Mouse (Mus musculus) bone marrow, adult 2 months (tissue): Measurements from ENCODE around the gene Gm9821.

ENCODE experiments used
- CTCF ChIP-seq: fragments of 200-500 bp; IDR thresholded peaks from 2 replicates; pipeline ENCODE4 v1.5.1; 2011; ENCODE audit warnings: low read length, control low read depth; ENCODE audit not compliant: control insufficient read depth, insufficient read depth
- POLR2A ChIP-seq: fragments of 200-500 bp; IDR thresholded peaks from 2 replicates; pipeline ENCODE4 v1.6.1; 2011; ENCODE audit warnings: low read depth, mild to moderate bottlenecking, control low read depth, low read length, borderline replicate concordance; ENCODE audit not compliant: control insufficient read depth

DNA sequence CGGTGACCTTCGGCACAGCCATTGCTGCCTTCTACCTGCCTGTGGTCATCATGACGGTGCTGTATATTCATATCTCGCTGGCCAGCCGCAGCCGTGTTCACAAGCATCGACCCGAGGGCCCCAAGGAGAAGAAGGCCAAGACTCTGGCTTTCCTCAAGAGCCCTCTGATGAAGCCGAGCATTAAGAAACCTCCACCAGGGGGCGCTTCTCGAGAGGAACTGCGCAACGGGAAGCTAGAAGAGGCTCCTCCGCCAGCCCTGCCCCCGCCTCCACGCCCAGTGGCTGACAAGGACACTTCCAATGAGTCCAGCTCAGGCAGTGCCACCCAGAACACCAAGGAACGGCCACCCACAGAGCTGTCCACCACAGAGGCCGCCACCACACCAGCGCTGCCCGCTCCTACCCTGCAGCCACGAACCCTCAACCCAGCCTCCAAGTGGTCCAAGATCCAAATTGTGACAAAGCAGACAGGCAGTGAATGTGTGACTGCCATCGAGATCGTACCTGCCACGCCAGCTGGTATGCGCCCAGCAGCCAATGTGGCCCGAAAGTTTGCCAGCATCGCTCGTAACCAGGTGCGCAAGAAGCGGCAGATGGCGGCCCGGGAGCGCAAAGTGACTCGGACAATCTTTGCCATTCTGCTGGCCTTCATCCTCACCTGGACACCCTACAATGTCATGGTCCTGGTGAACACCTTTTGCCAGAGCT is 17.5 kb upstream of the Gm9821 start:
- no peak for TF ChIP-seq POLR2A
- peak; percentile 69 for TF ChIP-seq CTCF
